Mouse (Mus musculus) liver, adult 2 months (tissue): ENCODE measurements around the gene Taf1c.

Experiments used
- CTCF ChIP-seq: fragments of 200-500 bp; IDR thresholded peaks from 2 replicates; pipeline ENCODE4 v1.5.1; 2011; ENCODE audit warnings: low read depth, low read length, control low read depth
- POLR2A ChIP-seq: fragments of 200-500 bp; IDR thresholded peaks from 2 replicates; pipeline ENCODE4 v1.6.1; 2011; ENCODE audit warnings: low read length, control low read depth; ENCODE audit not compliant: insufficient read depth; ENCODE audit errors: extremely low read depth

GRCm38 (mm10) chr8:119591456-119591855 lies 13.6 kb downstream of the Taf1c start:
- TF ChIP-seq POLR2A, result no peak
- TF ChIP-seq CTCF, result no peak
